Mouse (Mus musculus): ENCODE measurements around the gene Pcdh15.

DNA sequence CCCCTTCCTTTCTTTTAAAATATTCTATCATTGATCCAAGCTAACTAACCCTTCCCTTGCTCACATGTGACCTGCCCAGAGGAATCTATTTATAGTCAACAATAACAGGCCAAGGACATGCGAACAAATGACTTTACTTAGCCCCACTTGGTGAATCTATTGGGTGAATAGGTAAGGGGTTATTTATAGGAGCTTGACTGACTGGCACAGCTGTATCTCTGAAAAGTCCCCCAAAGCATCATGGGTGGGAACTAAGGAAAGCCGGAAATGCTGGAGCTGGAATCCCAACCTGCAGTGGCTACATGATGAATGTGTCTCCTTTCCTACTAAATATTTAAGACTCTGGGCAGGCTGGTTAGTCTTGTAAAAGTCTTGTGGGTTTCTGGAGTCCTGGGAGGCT lies 1121.3 kb downstream of the Pcdh15 start:
- TF ChIP-seq CTCF (IDR thresholded peaks at IDR 0.05; ENCODE audit: extremely low read depth, insufficient read depth, low read length) (no peak), POLR2A (IDR thresholded peaks at IDR 0.05; ENCODE audit: extremely low read depth, insufficient read depth, low read length) (no peak)
